Mouse (Mus musculus): ENCODE data around the gene Gm28043. TPM values are rescaled to one million over a fixed set of nuclear protein-coding genes. Genes with fewer than 3 reads are reported as not detected.
"Not testable (repeated sequence)": the region's sequence is repeated elsewhere in the genome, so short reads cannot be mapped to it uniquely, and the experiment has no call there.

Gm28043 gene
- 2.0 and 3.0 TPM in 2 replicates for polyA plus RNA-seq (2015; fragmentation: Nextera tagmentation; extraction: Ambion mirVana)

DNA sequence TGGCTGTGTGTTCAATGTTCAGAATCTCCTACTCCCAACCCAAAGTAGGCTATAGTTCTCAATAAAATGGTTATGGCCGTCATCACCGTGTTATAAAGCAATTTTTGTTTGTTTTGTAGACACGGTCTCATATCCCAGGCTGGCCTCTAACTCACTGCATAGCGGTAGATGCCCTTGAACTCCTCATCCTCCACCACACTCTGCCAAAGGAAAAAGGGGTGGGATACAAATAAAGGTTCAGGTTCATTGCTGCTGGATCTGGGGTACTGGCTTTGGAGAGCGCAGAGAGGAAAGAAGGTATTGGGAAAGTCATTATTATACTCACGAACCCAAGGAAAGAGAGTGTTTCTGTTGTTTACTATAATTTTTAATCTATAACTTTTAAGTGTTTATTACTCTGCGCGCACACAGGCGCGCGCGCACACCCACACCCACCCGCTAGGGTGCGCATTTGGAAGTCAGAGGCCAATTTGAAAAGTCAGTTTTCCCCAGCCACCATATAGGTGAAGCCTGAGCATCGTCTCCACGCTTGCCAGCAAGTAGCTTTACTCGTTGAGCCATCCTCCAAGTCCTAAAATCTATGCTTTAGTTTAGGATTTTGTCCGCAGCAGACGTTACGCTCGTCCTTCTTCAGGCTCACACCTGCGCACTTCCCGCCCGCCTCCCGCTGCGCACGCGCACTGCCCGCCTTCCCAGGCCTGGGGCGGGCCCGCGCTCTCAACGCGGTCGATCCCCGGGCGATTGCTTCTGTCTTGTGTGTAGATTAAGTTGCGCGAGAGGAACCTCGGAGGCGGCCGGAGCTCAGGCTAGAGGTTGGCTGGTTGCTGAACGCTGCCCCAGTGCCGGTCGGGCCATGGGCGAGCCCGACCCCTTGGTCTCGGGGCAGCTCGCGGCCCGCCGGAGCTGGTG, at the start of gene Gm28043, which contains the start of gene Rnf8:
Gene Gm28043 (plus strand): TSS at position 762 of the 909 bp plus-strand sequence.
Gene Rnf8 (plus strand): TSS at position 676 of the 909 bp plus-strand sequence.
- DNase-seq (ENCODE audit: low spot score): peak; percentile 97

DNA sequence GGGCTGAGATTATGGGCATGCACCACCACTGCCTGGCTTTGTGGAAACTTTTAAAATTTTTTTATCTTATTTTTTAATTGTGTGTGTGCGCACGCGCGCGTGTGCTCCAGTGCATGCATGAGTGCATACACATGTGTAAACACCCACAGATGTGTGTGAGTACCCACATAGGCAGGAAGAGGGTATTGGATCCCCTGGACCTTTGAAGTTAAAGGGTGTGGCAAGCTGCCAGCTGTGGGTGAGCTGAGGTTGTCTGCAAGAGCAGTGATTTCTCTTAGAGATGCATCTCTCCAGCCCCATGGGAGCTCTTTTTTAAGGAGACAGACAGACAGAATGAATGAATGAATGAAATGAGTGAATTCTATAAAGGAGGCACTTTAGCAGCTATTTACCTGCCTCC, 49.2 kb upstream of the Gm28043 start:
- peak; percentile 23 for DNase-seq (ENCODE audit: low spot score)

DNA sequence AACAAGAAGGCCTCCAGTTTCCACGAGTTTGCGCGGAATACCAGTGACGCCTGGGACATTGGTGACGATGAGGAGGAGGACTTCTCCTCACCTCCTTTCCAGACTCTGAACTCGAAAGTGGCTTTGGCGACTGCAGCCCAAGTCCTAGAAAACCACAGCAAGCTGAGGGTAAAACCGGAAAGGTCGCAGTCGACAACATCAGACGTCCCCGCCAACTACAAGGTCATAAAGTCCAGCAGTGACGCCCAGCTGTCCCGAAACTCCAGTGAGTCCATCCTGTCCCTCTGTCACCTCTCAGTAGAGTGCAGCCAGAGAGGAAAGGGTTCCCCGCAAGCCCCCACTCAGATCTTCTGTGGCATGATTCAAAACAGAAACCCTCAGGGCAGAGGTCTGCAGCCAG, 46.2 kb upstream of the Gm28043 start:
- no peak for DNase-seq (ENCODE audit: low spot score)

DNA sequence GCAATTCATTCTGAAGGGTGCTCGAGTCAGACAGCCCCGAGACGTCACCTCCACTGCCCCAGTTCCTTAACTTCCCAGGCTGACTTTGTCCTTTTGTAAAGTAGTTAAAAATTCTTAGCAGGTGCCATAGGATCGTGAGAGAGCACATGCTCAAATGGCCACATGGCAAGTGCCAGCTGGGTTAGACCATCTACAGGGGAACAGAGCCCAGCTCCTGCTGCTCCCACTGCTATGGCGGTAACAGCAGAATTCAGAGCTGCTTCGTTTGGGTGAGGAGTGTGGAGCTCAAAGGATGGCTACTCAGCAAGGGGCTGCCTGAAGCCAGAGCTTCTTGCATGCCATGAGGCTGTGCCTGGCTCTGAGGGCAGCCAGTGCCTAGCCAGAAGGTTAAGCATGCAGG, 44.8 kb upstream of the Gm28043 start:
- no peak for DNase-seq (ENCODE audit: low spot score)

DNA sequence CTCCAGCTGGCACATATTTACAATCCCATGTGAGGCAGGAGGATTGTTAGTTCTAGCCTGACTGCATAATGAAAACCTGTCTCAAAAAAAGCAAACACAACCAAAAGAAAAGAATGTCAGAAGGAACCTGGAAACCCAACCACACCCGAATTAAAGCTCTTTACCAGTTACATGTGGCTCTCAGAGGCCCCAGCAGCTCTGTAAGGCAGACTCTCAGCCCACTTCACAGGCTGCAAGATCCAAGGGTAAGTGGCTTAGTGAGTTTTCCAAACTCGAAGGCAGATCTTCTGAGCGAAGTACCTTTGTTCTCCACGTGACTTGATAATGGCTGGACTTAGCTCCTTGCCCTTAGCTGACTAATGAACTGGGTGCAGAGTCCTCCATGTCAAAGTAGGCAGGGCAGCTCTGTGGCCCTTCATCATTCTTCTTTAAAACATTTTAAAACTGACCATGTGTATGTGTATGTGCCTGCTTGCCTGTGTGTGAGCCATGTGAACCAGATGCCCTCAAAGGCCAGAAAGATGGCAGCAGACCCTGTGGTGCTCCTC, 35.0 kb upstream of the Gm28043 start:
- no peak for DNase-seq (ENCODE audit: low spot score)

DNA sequence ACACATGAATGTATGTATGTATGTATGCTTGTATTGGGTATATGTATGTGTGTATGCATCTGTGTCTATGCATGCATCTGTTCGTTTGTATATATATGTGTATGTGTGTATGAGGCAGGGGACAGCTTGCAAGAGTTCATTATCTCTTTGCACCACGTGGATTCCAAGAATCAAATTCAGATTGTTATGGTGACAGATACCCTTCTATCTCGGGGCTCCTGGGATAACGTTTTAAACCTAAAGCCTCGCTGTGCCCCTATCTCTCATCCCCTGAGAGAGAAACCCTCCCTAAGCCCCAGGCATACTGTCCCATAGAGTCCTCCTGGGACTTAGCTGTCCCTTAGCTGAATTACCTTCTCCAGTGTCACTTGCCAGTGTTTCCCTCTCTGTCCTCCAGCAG, 31.1 kb upstream of the Gm28043 start:
- no peak for DNase-seq (ENCODE audit: low spot score)

DNA sequence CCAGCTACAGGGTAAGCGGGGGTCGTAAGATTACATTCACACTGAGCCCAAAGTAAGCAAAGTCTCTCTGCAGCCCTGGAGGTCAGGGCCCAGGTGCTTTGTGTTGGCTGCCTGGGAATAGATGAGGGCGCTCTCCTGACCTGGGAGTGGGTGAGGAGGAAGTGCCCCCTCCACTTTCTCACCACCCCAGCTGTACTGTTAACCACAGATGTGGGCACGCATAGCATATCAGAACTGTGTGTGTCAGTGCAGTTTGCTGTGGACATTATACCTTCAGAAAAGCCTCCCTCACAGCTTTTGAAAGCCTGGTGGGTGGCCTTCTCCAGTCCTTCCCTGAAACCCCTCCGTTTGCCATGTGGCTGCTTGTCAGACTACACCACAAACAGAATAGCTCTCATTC, 30.4 kb upstream of the Gm28043 start:
- DNase-seq (ENCODE audit: low spot score): peak; percentile 64

DNA sequence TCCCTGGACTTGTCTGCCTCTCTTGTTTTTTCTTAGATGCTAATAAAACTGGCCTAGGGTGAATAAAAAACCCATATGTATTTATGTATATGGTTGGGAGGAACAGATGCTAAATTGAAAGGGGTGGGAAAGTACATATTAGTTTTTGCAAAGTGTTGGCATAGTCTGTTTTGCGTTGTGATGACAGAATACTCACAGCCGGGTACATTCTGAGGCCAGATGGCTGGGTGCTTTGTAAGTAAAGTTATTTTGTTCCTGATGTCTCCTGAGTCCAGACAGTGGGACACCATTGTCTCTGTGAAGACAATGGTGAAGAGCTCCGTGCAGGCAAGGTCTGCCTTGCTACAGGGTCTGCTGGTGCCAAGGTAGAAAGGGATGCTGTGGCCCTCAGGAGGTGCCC, 29.9 kb upstream of the Gm28043 start:
- DNase-seq (ENCODE audit: low spot score): no peak

DNA sequence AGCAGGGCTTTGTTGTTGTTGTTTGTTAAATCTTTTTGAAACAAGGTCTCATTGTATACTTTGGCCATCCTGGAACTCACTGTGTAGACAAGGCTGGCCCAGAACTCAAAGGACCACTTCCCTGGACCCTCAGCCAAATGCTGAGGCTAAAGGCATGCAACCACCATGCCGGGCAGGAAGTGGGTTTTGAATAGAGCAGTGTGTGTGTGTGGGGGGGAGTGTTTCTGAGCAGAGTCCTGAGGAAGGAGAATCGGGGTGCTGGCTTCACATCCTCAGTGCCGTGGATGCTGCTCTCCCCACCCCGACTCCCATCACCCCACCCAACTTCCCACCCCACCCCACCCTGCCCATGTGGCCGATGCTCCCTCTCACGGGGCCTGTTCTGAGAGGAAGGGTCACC, 29.2 kb upstream of the Gm28043 start:
- DNase-seq (ENCODE audit: low spot score): peak; percentile 44

DNA sequence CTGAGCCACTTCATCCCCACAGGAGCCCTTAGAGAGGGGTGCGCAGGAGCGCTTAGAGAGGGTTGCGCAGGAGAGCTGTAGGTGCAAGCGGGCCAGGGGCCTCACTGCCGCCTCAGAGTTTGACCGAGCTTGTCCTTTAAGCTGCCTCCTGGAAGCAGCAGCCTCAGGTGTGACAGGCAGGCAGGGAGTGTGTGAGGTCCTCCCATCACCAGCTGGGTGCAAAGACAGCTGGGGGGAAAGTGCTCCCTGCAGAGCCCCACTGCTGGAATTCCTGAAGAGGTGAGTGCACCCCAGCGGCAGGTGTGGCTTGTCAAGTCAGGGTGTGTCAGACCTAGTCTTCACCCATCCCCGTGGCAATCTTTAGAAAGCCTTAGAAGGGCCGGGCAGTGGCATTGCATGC, 27.8 kb upstream of the Gm28043 start:
- no peak for DNase-seq (ENCODE audit: low spot score)

DNA sequence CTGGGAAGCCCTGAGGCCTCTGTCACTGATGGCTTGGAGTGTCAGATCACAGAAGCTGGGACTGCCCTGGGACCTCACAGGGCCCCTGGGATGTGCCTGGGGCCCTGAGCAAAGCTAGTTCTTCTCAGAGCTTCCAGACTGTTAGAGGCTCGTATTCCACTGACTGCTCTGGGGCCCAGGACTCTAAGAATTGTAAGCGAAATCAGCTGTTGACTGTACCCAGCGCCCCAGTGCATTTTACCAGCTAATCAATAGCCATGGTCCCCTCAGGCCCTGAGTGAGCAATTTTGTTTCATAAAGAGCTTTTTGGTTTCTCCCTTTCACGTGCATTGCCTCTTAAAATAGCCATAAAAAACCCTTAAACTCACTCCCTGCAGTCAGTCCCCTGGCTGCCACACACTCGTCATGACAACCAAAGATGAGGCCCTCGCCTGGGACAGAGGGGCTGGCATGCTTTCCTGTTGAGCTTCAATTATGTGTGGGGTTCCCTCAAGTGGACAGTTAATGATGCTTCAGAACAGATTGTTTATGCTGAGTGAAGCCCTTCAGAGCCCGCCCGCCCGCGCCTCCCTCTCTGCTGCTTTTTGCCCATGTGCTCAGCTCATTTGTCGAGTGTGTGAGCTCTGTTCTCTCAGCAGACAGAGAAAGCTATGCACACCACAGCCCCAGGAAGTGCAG, 25.3 kb upstream of the Gm28043 start:
- no peak for DNase-seq (ENCODE audit: low spot score)

DNA sequence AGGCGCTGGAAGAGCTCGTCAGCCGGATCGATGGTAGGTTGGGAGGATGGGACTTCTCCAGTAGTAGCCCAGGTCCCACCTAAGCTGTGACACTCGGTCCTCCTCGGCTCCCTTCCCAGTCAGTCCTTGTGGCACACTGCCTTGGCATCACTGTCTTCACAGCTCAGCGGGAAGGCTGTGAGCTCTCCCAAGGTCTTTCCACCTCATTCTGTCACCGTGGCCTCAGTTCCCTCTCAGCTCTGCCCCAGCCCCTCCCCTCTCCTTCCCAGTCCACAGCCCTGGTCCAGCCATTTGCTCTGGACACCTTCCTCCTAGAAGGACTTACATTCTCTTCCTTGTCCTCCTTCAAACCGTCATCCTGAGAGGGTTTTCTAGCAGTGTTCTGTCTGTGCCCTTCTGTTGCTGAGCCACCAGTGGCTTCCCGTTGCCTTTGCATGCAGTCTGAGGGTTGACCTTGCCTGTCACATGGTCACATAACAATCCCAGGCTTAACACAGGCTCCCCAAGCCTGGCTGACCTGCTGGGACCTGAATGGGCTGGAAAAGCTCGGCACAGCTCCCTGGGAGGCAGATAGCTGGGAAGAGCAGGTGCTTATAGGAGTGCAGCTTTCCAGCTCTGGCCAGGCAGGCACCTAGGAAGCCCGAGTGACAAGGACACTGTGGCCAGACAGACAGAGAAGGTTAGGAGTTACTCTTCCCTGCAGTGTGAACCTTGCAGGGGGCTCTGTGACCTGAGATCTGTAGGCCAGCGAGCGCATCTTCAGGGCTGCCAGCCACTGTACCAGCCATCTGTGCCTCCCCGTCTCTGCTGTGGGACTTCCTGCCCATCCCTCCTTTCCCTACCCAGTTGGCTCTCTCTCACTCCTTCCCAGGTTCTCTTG, 18.5 kb upstream of the Gm28043 start:
- DNase-seq (ENCODE audit: low spot score): no peak

DNA sequence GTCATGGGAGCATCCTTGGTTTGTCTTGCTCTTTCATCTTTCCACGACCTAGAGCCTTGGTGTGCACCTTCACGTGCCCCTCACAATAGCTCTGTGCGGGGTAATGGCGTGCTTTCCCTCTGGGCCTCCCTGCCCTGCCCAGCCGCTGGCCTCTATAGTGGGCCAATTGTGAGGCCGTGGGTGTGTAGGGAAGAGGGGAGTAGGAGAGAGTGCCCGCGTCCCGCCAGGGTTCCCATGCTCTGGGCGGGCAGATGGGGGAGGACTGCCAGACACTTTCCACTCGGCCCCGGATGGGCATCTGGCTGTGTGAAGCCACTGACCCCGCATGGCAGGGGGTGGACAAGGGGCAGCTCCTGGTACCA, 17.9 kb upstream of the Gm28043 start:
- no peak for DNase-seq (ENCODE audit: low spot score)

DNA sequence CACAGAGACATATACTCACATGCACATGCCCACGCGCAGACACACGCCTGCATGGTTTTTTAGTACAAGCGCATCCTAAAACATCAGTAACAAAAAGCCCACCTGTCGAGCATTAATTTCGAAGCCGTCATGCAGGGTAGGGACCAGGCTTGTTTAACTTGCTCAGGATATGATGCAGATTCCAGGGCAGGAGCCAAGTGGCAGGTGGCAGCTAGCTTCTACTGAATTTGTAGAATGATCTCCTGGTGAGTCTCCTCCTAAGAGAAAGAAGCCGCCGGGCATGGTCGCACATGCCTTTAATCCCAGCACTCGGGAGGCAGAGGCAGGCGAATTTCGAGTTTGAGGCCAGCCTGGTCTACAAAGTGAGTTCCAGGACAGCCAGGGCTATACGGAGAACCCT, 15.6 kb upstream of the Gm28043 start:
- no peak for DNase-seq (ENCODE audit: low spot score)

DNA sequence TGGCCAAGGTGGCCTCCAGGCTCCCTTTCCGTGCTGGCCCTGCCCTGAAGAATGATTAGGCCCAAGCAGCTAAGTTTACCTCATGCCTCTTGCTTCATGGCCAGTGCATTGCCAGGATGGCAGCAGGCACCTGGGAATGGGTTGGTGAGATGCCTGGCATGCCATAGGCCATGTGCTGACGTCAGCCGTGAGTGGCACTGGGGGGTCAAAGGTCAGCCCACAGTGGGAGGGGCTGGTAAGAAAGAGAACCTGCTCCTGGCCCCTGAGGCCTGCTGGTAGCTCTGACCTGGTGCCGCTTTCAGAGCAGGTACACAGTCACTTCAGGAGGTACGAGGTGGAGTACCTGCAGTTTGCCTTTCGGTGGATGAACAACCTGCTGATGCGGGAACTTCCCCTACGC, 15.1 kb upstream of the Gm28043 start:
- no peak for DNase-seq (ENCODE audit: low spot score)

DNA sequence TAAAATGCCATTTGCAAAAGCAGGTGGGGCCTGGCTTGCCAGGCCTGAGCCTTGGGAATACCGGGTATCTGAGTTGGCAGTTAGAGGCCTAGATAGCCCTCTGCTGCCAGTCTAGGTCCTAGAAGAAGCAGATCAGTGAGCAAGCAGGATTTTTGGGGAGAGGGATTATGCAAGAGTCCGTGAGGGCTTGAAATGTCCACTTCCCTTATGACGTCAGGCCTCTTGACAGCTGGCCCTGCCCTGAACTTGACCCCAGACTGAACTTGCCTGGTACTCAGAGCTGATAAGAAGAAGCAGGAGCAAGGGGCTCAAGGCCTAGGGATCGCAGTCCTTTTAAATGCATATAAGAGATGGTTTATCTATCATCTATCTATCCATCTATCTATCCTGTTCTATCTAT, 13.3 kb upstream of the Gm28043 start:
- DNase-seq (ENCODE audit: low spot score): no peak

DNA sequence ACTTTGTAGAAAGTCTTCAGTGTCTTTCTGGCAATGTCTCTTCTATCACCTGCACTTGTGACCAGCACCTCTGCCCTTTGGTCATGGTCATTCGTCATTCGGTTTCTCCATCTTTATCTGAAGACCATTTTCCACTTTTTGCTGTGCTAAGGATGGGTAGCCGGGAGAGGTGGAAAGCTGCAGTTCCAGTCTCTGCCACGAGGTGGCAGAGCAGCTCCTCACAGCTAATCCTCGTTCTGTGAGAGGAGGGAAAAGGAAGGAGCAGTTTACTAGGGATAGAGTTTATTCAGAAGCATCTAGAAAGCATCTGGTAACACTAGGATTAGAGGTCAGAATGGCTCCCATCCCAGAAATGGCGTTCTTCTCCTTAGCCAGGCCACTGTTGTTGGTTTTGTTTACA, 11.4 kb upstream of the Gm28043 start:
- peak; percentile 58 for DNase-seq (ENCODE audit: low spot score)

DNA sequence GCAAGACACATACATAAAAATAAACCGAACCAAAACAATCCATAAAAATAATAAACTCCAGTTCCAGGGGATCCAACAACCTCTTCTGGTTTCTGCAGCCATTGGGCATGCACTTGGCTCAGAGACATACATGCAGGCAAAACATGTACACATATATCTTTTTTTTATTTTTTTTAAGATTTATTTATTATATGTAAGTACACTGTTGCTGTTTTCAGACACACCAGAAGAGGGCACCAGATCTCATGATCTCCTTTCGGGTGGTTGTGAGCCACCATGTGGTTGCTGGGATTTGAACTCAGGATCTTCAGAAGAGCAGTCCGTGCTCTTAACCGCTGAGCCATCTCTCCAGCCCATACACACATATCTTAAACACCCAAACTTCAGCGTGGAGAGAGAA, 1.2 kb upstream of the Gm28043 start:
- not testable (repeated sequence) for DNase-seq (ENCODE audit: low spot score)

DNA sequence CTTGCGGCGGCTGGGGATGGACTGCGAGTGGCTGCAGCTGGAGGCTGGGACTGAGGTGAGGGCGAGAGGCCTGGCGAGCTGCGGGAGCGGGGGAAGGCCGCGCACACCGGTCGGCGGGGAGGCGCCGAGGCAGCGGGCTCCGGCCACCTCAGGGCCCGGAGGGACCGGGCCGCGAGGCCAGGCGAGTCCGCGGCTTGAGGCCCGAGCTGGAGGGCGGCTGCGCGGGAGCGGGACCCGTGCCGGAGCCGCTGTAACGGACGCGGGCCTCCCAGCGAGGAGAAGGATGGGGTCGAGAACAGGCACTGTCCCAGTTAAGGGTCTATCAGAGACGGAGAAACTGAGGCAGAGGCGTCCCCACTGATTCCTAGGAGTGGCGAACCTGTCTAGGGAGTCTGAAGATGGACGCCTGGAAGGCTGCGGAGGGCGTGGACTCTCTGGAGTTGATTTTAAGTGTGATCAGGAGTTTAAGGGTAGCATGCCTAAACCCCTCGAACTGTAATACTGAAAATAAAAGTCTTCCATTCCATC, 412 bp downstream of the Gm28043 start:
- DNase-seq (ENCODE audit: low spot score): no peak

DNA sequence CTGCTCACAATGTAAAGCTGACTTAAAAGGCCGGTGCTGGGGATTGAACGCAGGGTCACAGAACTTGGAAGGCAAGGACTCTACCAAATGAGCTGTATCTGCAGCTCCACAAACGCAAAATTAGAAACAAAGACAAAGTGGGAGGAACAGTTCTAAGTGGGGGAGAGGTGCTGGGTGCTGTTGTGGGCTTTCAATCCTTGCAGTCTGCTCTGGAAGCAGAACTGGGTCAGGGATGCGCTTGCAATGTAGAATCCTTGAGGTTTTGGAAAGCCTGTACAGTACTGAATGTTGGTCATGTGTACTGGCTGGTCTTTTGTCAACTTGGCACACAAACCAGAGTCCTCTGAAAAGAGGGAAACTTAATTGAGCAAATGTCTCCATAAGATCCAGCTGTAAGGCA, 940 bp downstream of the Gm28043 start:
- no peak for DNase-seq (ENCODE audit: low spot score)

DNA sequence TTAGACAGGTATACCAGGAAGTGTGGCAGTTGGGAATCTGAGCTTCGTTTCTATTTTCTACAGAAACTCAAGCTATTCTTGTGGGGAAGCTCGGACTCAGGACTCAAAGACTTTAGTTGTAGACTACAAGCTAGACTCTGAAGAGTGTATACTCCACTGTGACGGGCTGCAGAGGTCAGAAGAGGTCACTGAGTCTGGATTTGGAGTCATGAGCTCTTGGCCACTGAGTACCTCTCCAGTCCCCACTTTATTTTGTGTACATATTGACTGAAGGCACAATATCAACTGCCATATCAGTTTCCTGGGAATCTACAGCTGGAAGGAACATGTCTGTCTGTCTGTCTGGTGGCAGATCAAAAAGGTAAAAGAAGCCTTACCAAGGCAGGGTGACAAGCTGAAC, 4.6 kb downstream of the Gm28043 start:
- DNase-seq (ENCODE audit: low spot score): no peak

Data from thymus, postnatal 0 days (tissue).